Mouse (Mus musculus) E14TG2a.4 (cell line): ENCODE data around the gene Alox15.

Experiments
- CTCF ChIP-seq: conservative IDR thresholded peaks from 2 replicates; pipeline ENCODE4 v1.5.1; 2014; ENCODE audit warnings: low read length
- POU5F1 ChIP-seq: IDR thresholded peaks from 2 replicates; pipeline ENCODE4 v1.6.1; 2014; ENCODE audit warnings: low read length, borderline replicate concordance

GRCm38 (mm10) chr11:70387436-70387835 lies 35.6 kb upstream of the Alox15 start:
- no peak for TF ChIP-seq CTCF
- TF ChIP-seq POU5F1 = no peak
